8 mouse cellular contexts compared by ENCODE assay signal in the genomic region with DNA sequence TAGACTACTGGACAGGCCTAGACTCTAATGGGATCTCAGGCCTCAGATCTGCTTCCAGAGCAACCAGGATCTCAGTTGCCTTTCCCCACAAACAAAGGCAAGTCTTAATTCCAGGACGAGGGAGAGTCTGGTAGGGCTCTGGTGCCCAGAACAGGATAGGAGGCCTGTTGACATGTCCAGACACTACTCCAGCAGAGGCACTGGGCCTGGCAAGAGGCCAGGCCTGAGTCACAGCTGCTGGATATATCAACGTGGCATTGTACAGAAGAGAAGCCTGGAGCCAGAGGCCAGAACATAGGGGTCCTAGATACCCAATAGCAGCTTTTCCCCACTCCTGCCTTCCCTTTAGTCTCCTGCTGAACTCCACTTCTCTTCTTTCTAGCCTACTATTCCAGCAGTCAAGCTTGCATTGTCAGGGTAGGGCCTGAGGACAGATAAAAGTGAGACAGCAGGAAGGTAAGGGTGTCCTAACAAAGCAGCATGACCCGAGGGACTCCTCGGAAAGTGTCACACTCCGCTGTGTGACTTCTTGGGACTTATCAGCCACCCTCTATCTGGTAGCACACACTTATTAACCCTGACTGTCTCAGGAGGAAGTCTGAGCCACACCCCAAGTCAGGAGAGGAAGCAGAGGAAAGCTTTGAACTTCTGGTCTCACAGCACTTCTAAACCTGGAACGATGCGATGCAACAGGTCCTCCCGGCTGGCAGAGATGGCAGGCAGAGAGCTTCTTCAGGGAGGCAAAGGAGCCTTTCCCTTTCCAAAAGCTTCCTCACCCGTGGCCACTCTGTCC. TPM values are rescaled to one million over a fixed set of nuclear protein-coding genes. Genes with fewer than 3 reads are reported as not detected.
A peak's percentile ranks its signal among the peaks of the same experiment; 100 is the strongest.
DNase-seq lines count a peak whose midpoint lies in the region; ATAC-seq and TF ChIP-seq lines count a peak whose summit lies in the region.

No protein-coding gene starts in this region.

- no peaks in the 10 kb centered on the region for H3K27me3 ChIP-seq in hindbrain, embryonic 15.5 days
- H3K27me3 ChIP-seq in liver, embryonic 16.5 days (ENCODE audit: control insufficient read depth, insufficient read depth, low read depth, low read length): no peaks in the 10 kb centered on the region
- H3K27me3 ChIP-seq in stomach, postnatal 0 days (ENCODE audit: control insufficient read depth, insufficient read depth, low read length): no peaks in the 10 kb centered on the region

- H3K36me3 ChIP-seq in hindbrain, embryonic 15.5 days: no peaks in the 10 kb centered on the region
- peaks cover 6% of the 10 kb centered on the region; the same call in 1 of the 2 replicates for H3K36me3 ChIP-seq in liver, embryonic 16.5 days (ENCODE audit: control insufficient read depth, insufficient read depth)
- H3K36me3 ChIP-seq in stomach, postnatal 0 days (ENCODE audit: control insufficient read depth, insufficient read depth, low read length): peaks cover 3% of the 10 kb centered on the region; the same call in 1 of the 2 replicates

- 63% methylated on average over 9 of the region's 9 CpGs for WGBS in hindbrain, embryonic 15.5 days
- 19% methylated on average over 9 of the region's 9 CpGs for WGBS in liver, embryonic 16.5 days (ENCODE audit: insufficient replicate concordance)
- WGBS in stomach, postnatal 0 days: 18% methylated on average over 9 of the region's 9 CpGs

- H3K4me2 ChIP-seq in hindbrain, embryonic 15.5 days: no peak overlapping the region
- H3K4me2 ChIP-seq in liver, embryonic 16.5 days (ENCODE audit: low read depth, low read length): peak overlapping the region; percentile 56
- peak overlapping the region; percentile 29; the same call in 1 of the 2 replicates for H3K4me2 ChIP-seq in stomach, postnatal 0 days (replicated peaks; ENCODE audit: low read depth)

- ATAC-seq in erythroblast, adult 5-6 weeks (replicated peaks; ENCODE audit: low FRiP score, poor library complexity, severe bottlenecking): peak; percentile 62
- no peak for ATAC-seq in hindbrain, embryonic 15.5 days (ENCODE audit: low FRiP score, low read depth)
- peak; percentile 38 for ATAC-seq in liver, embryonic 16.5 days (ENCODE audit: low read depth)
- ATAC-seq in stomach, postnatal 0 days (ENCODE audit: low FRiP score, low TSS enrichment): no peak

- H3K4me1 ChIP-seq in hindbrain, embryonic 15.5 days (replicated peaks): peaks cover 18% of the 10 kb centered on the region
- H3K4me1 ChIP-seq in liver, embryonic 16.5 days (ENCODE audit: control insufficient read depth, low read depth, low read length): peaks cover 85% of the 10 kb centered on the region
- peaks cover 29% of the 10 kb centered on the region for H3K4me1 ChIP-seq in stomach, postnatal 0 days (replicated peaks; ENCODE audit: control insufficient read depth, insufficient read depth)

- no peak for DNase-seq in layer of hippocampus, adult 2 months (ENCODE audit: low spot score in 2 of 2)
- no peak for DNase-seq in layer of hippocampus, postnatal 14 days (ENCODE audit: low spot score in 2 of 2)
- DNase-seq in Muller cell, postnatal 12 days (ENCODE audit: inconsistent ontology term): peak; percentile 93
- DNase-seq in stomach, postnatal 0 days (ENCODE audit: low spot score): peak; percentile 77
- no peak for DNase-seq in left cerebral cortex, adult 9 months (ENCODE audit: low spot score in 2 of 2)

- H3K9ac ChIP-seq in hindbrain, embryonic 15.5 days: no peak overlapping the region
- peak overlapping the region; percentile 53 for H3K9ac ChIP-seq in liver, embryonic 16.5 days (ENCODE audit: low read depth, low read length)
- H3K9ac ChIP-seq in stomach, postnatal 0 days (ENCODE audit: low read length): peak overlapping the region; percentile 13; the same call in 1 of the 2 replicates

- TF ChIP-seq EP300 in stomach, postnatal 0 days (optimal IDR thresholded peaks at IDR 0.05): no peak

- TF ChIP-seq CTCF in layer of hippocampus, adult 2 months (conservative IDR thresholded peaks at IDR 0.05): no peak
- no peak for TF ChIP-seq CTCF in stomach, postnatal 0 days (IDR thresholded peaks at IDR 0.05; ENCODE audit: low read depth)

- peak overlapping the region; percentile 55; the same call in 1 of the 2 replicates for H3K27ac ChIP-seq in layer of hippocampus, adult 2 months
- 0 out of 2 replicates have a peak overlapping the region, but pooled peaks have one; percentile 0 for H3K27ac ChIP-seq in hindbrain, embryonic 15.5 days (replicated peaks)
- H3K27ac ChIP-seq in liver, embryonic 16.5 days (ENCODE audit: low read length): peak overlapping the region; percentile 94
- peak overlapping the region; percentile 99 for H3K27ac ChIP-seq in stomach, postnatal 0 days (replicated peaks)

- H3K4me3 ChIP-seq in layer of hippocampus, adult 2 months: no peak overlapping the region
- no peak overlapping the region for H3K4me3 ChIP-seq in hindbrain, embryonic 15.5 days
- peak overlapping the region; percentile 27 for H3K4me3 ChIP-seq in liver, embryonic 16.5 days (ENCODE audit: low read depth, low read length)
- H3K4me3 ChIP-seq in stomach, postnatal 0 days (ENCODE audit: low read depth, low read length): no peak overlapping the region

- H3K9me3 ChIP-seq in hindbrain, embryonic 15.5 days: no peaks in the 10 kb centered on the region
- H3K9me3 ChIP-seq in liver, embryonic 16.5 days (replicated peaks; ENCODE audit: control insufficient read depth, low read length): no peaks in the 10 kb centered on the region
- no peaks in the 10 kb centered on the region for H3K9me3 ChIP-seq in stomach, postnatal 0 days (ENCODE audit: control insufficient read depth, low read length)

RNA-seq across cellular contexts. Expression of gene Lmna, which starts 14.7 kb away (rescaled TPM):
- 10 to 100 TPM; 34.6 to 36.1 TPM for total RNA-seq in layer of hippocampus, adult 2 months (2021)
- 10 to 100 TPM; 42.0 to 49.3 TPM for total RNA-seq in layer of hippocampus, postnatal 14 days (2021)
- 6.9 and 9.0 TPM in 2 replicates for total RNA-seq in erythroblast, adult 5-6 weeks (2015; ENCODE audit: low replicate concordance)
- 45.6 and 52.7 TPM in 2 replicates for total RNA-seq in erythroblast, adult 5-6 weeks (2017; ENCODE audit: low replicate concordance)
- polyA plus RNA-seq in hindbrain, embryonic 15.5 days (2015; fragmentation: Nextera tagmentation; extraction: Ambion mirVana): 52.2 and 53.4 TPM in 2 replicates
- 123 and 131 TPM in 2 replicates for polyA plus RNA-seq in liver, embryonic 16.5 days (2015; fragmentation: Nextera tagmentation; extraction: Ambion mirVana)
- 250 and 267 TPM in 2 replicates for polyA plus RNA-seq in stomach, postnatal 0 days (2015; fragmentation: Nextera tagmentation; extraction: Ambion mirVana)

RNA-seq across cellular contexts. Expression of gene Sema4a, which starts 34.0 kb away (rescaled TPM):
- 10 to 100 TPM; 37.0 to 42.9 TPM for total RNA-seq in layer of hippocampus, adult 2 months (2021)
- 10 to 100 TPM; 33.1 to 38.1 TPM for total RNA-seq in layer of hippocampus, postnatal 14 days (2021)
- total RNA-seq in erythroblast, adult 5-6 weeks (2015; ENCODE audit: low replicate concordance): 29.7 and 57.3 TPM in 2 replicates
- total RNA-seq in erythroblast, adult 5-6 weeks (2017; ENCODE audit: low replicate concordance): 9.8 and 20.7 TPM in 2 replicates
- 30.4 and 30.5 TPM in 2 replicates for polyA plus RNA-seq in hindbrain, embryonic 15.5 days (2015; fragmentation: Nextera tagmentation; extraction: Ambion mirVana)
- polyA plus RNA-seq in liver, embryonic 16.5 days (2015; fragmentation: Nextera tagmentation; extraction: Ambion mirVana): 27.0 and 29.1 TPM in 2 replicates
- 27.9 and 32.7 TPM in 2 replicates for polyA plus RNA-seq in stomach, postnatal 0 days (2015; fragmentation: Nextera tagmentation; extraction: Ambion mirVana)

RNA-seq across cellular contexts. Expression of gene Mex3a, which starts 37.2 kb away (rescaled TPM):
- total RNA-seq in layer of hippocampus, adult 2 months (2021): 1 to 10 TPM; 2.8 to 3.7 TPM
- 10 to 100 TPM in 1 of 2 experiments, 1 to 10 TPM in 1; 9.0 to 10.7 TPM for total RNA-seq in layer of hippocampus, postnatal 14 days (2021)
- total RNA-seq in erythroblast, adult 5-6 weeks (2015; ENCODE audit: low replicate concordance): 0.19 and 1.5 TPM in 2 replicates
- 0.34 TPM in 1 of 2 replicates, not detected in the other for total RNA-seq in erythroblast, adult 5-6 weeks (2017; ENCODE audit: low replicate concordance)
- 26.4 and 28.6 TPM in 2 replicates for polyA plus RNA-seq in hindbrain, embryonic 15.5 days (2015; fragmentation: Nextera tagmentation; extraction: Ambion mirVana)
- 0.44 and 0.53 TPM in 2 replicates for polyA plus RNA-seq in liver, embryonic 16.5 days (2015; fragmentation: Nextera tagmentation; extraction: Ambion mirVana)
- 3.3 and 3.4 TPM in 2 replicates for polyA plus RNA-seq in stomach, postnatal 0 days (2015; fragmentation: Nextera tagmentation; extraction: Ambion mirVana)

RNA-seq across cellular contexts. Expression of gene Rab25, which starts 53.1 kb away (rescaled TPM):
- not detected for total RNA-seq in layer of hippocampus, adult 2 months (2021)
- total RNA-seq in layer of hippocampus, postnatal 14 days (2021): not detected
- total RNA-seq in erythroblast, adult 5-6 weeks (2015; ENCODE audit: low replicate concordance): not detected in 2 replicates
- total RNA-seq in erythroblast, adult 5-6 weeks (2017; ENCODE audit: low replicate concordance): not detected in 2 replicates
- 0.23 TPM in 1 of 2 replicates, not detected in the other for polyA plus RNA-seq in hindbrain, embryonic 15.5 days (2015; fragmentation: Nextera tagmentation; extraction: Ambion mirVana)
- polyA plus RNA-seq in liver, embryonic 16.5 days (2015; fragmentation: Nextera tagmentation; extraction: Ambion mirVana): 0.32 and 1.1 TPM in 2 replicates
- 252 and 271 TPM in 2 replicates for polyA plus RNA-seq in stomach, postnatal 0 days (2015; fragmentation: Nextera tagmentation; extraction: Ambion mirVana)

RNA-seq across cellular contexts. Expression of gene Lamtor2, which starts 57.8 kb away (rescaled TPM):
- 100 to 1,000 TPM in 1 of 2 experiments, 10 to 100 TPM in 1; 96.0 to 106 TPM for total RNA-seq in layer of hippocampus, adult 2 months (2021)
- 100 to 1,000 TPM in 1 of 2 experiments, 10 to 100 TPM in 1; 96.1 to 113 TPM for total RNA-seq in layer of hippocampus, postnatal 14 days (2021)
- 4.2 and 8.6 TPM in 2 replicates for total RNA-seq in erythroblast, adult 5-6 weeks (2015; ENCODE audit: low replicate concordance)
- 14.3 and 15.8 TPM in 2 replicates for total RNA-seq in erythroblast, adult 5-6 weeks (2017; ENCODE audit: low replicate concordance)
- polyA plus RNA-seq in hindbrain, embryonic 15.5 days (2015; fragmentation: Nextera tagmentation; extraction: Ambion mirVana): 201 and 205 TPM in 2 replicates
- polyA plus RNA-seq in liver, embryonic 16.5 days (2015; fragmentation: Nextera tagmentation; extraction: Ambion mirVana): 98.6 and 107 TPM in 2 replicates
- 154 and 157 TPM in 2 replicates for polyA plus RNA-seq in stomach, postnatal 0 days (2015; fragmentation: Nextera tagmentation; extraction: Ambion mirVana)

Comparison
In these comparisons a context has a peak if more than half of its experiments do, and no peak if none do; other contexts are left out.
1. DNase-seq: peak in Muller cell, postnatal 12 days (single experiment) and stomach, postnatal 0 days (single experiment); none in layer of hippocampus, adult 2 months (0 of 2), layer of hippocampus, postnatal 14 days (0 of 2) and left cerebral cortex, adult 9 months (0 of 2).
2. H3K27ac ChIP-seq: peak in every context shown above with its lines; median percentile 99 in stomach, postnatal 0 days; 94 in liver, embryonic 16.5 days; 55 in layer of hippocampus, adult 2 months; 0 in hindbrain, embryonic 15.5 days.
3. ATAC-seq: peak in erythroblast, adult 5-6 weeks (single experiment) and liver, embryonic 16.5 days (single experiment); none in hindbrain, embryonic 15.5 days (single experiment) and stomach, postnatal 0 days (single experiment).